Mouse (Mus musculus) right cerebral cortex, postnatal 14 days (tissue): Measurements from ENCODE around the gene Eif2d.

Experiments
- DNase-seq: peaks from one replicate; pipeline ENCODE4 v3.0.0; 2022

Eif2d gene

GRCm38 (mm10) chr1:131223345-131223744, 70.4 kb downstream of the Eif2d start:
- no peak for DNase-seq

GRCm38 (mm10) chr1:131224848-131225471, 72.0 kb downstream of the Eif2d start:
- DNase-seq = no peak

GRCm38 (mm10) chr1:131228225-131228624, 75.2 kb downstream of the Eif2d start:
- DNase-seq = no peak

GRCm38 (mm10) chr1:131228659-131229058, 75.7 kb downstream of the Eif2d start:
- DNase-seq = no peak

- no peak for DNase-seq
These were observed 80.5 kb downstream of the Eif2d start for GRCm38 (mm10) chr1:131233527-131233926.

- no peak for DNase-seq
These were observed 83.1 kb downstream of the Eif2d start for GRCm38 (mm10) chr1:131236077-131236476.
